13 mouse cellular contexts compared by ENCODE assay signal in the genomic region with DNA sequence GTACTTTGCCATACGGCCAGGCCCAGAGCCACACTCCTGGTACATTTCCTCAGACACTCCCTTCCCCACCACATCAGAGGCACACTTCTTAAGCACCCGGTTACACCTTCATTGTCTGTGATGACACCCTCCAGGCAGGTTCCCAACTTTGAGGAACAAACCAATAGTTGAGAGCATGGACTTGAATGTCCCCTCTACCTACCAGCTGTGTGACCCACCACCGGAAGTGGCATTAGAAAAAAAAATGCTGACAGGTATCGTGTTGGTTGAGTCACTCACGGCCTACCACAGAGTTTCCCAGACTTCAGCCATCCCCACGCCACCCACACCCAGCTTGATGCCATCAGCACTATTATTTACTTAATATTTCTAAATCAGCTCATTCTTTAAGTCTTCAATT.
A peak's percentile ranks its signal among the peaks of the same experiment; 100 is the strongest.
DNase-seq lines count a peak whose midpoint lies in the region; ATAC-seq and TF ChIP-seq lines count a peak whose summit lies in the region.
"Had no signal": no experiment of that assay in that cellular context is flagged by ENCODE, and none has a peak within 500 bp of the region (broad histone marks: within the 10 kb centered on the region; RNA-seq: fewer than 3 reads in every experiment).

No protein-coding gene starts in this region.

- no peak for ATAC-seq in liver, embryonic 13.5 days (ENCODE audit: low read depth)
- ATAC-seq in liver, embryonic 11.5 days (replicated peaks; ENCODE audit: low FRiP score), result no peak
- peak; percentile 75 for ATAC-seq in activated CD4-positive, CD25-positive, alpha-beta regulatory T cell, adult 4 months

- no peaks in the 10 kb centered on the region for H3K27me3 ChIP-seq in liver, embryonic 13.5 days
- no peaks in the 10 kb centered on the region for H3K27me3 ChIP-seq in liver, embryonic 11.5 days (replicated peaks; ENCODE audit: control insufficient read depth, insufficient read depth, low read length)
- no peaks in the 10 kb centered on the region for H3K27me3 ChIP-seq in myocyte (ENCODE audit: control insufficient read depth, insufficient read depth, insufficient read length)

- peaks cover 67% of the 10 kb centered on the region for H3K79me2 ChIP-seq in myocyte (ENCODE audit: control insufficient read depth, insufficient read depth)

- H3K9ac ChIP-seq in liver, embryonic 13.5 days, result no peak overlapping the region
- H3K9ac ChIP-seq in liver, embryonic 11.5 days (ENCODE audit: low read depth, low read length), result no peak overlapping the region
- H3K9ac ChIP-seq: lung, embryonic 14.5 days had no signal

- H3K27ac ChIP-seq in liver, embryonic 13.5 days, result peak overlapping the region; percentile 27; the same call in 1 of the 2 replicates
- H3K27ac ChIP-seq in liver, embryonic 11.5 days (ENCODE audit: low read depth, low read length), result no peak overlapping the region
- H3K27ac ChIP-seq: heart, adult 2 months had no signal

- no peak overlapping the region for H3ac ChIP-seq in myocyte (ENCODE audit: control insufficient read depth, insufficient read length)

- intact Hi-C loops in left cerebral cortex, postnatal 36 days (cut with DNase I), result no loop called here

- H3K36me3 ChIP-seq in liver, embryonic 13.5 days, result no peaks in the 10 kb centered on the region
- no peaks in the 10 kb centered on the region for H3K36me3 ChIP-seq in liver, embryonic 11.5 days (ENCODE audit: control insufficient read depth, insufficient read depth, low read length)
- no peaks in the 10 kb centered on the region for H3K36me3 ChIP-seq in myocyte (ENCODE audit: control insufficient read depth, insufficient read depth)

- no peak overlapping the region for H3K4me3 ChIP-seq in liver, embryonic 13.5 days (replicated peaks)
- no peak overlapping the region for H3K4me3 ChIP-seq in liver, embryonic 11.5 days (ENCODE audit: low read depth, low read length)
- H3K4me3 ChIP-seq in myocyte, result no peak overlapping the region
- H3K4me3 ChIP-seq: heart, adult 2 months had no signal

- no peak for TF ChIP-seq POLR2A in myocyte (IDR thresholded peaks at IDR 0.05; ENCODE audit: insufficient read length, low read depth)

- 62% methylated on average over 6 of the region's 6 CpGs for WGBS in liver, embryonic 13.5 days (ENCODE audit: insufficient replicate concordance)
- WGBS in liver, embryonic 11.5 days, result 67% methylated on average over 6 of the region's 6 CpGs

- no peak for DNase-seq in liver, embryonic 13.5 days
- no peak for DNase-seq in liver, embryonic 11.5 days (ENCODE audit: low spot score)
- DNase-seq in thymus, postnatal 25 days, result peak; percentile 58
- DNase-seq in right cerebral cortex, postnatal 14 days, result no peak
- no peak for DNase-seq in left cerebral cortex, adult 9 months (ENCODE audit: low spot score in 2 of 2)
- no peak for DNase-seq in left cerebral cortex, postnatal 36 days (ENCODE audit: low spot score in 2 of 2)
- DNase-seq: cerebellum, adult 8-10 months; heart, adult 2 months; right cerebral cortex, postnatal 25 days had no signal

- no peaks in the 10 kb centered on the region for H3K9me3 ChIP-seq in liver, embryonic 13.5 days (replicated peaks)
- no peaks in the 10 kb centered on the region for H3K9me3 ChIP-seq in liver, embryonic 11.5 days (ENCODE audit: control insufficient read depth, low read length)
- H3K9me3 ChIP-seq: G1E had no signal

- no peak overlapping the region for H3K4me2 ChIP-seq in liver, embryonic 13.5 days
- no peak overlapping the region for H3K4me2 ChIP-seq in liver, embryonic 11.5 days
- peak overlapping the region; percentile 43 for H3K4me2 ChIP-seq in myocyte (ENCODE audit: low read depth)
- H3K4me2 ChIP-seq: lung, embryonic 14.5 days had no signal

- peaks cover 89% of the 10 kb centered on the region for H3K4me1 ChIP-seq in liver, embryonic 13.5 days (replicated peaks)
- peaks cover 36% of the 10 kb centered on the region for H3K4me1 ChIP-seq in liver, embryonic 11.5 days (replicated peaks; ENCODE audit: control insufficient read depth, insufficient read depth, low read length)

TF ChIP-seq in myocyte, 11 proteins besides CTCF, POLR2A, EP300 and RAD21:
- TF ChIP-seq REST (IDR thresholded peaks at IDR 0.05; ENCODE audit: insufficient read depth, insufficient read length) (no peak), MYOD1 (IDR thresholded peaks at IDR 0.05; ENCODE audit: control insufficient read depth in 1 of 3, insufficient read length in 2 of 3, low read depth in 2 of 3) (peak in 1 of 3 experiments; percentile 36)
TF ChIP-seq in myocyte: peak in this region for 1.
